Mouse (Mus musculus): Measurements from ENCODE around the gene Hs6st1.
A peak's percentile ranks its signal among the peaks of the same experiment; 100 is the strongest.

Hs6st1 gene

GRCm38 (mm10) chr1:36129126-36129525 is 60.9 kb downstream of the Hs6st1 start:
- no peak for DNase-seq (ENCODE audit: low read depth)

DNA sequence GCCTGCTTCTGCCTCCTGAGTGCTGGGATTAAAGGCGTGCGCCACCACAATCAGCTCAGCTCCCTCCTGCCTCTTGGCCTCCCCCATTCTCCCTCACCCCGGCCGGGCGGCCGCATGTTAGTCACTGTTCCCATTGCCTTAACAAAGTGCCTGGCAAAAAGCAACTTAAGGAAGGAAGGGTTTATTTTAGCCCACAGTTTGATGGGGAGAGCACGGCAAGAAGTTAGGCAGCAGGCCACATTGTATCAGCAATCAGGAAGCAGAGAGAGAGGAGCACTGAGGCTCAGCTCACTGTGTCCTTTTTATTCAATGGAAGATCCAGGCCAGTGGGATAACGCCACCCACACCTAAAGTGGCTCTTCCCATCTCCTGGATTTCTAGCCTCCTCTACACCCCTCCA is 61.7 kb downstream of the Hs6st1 start:
- no peak for DNase-seq (ENCODE audit: low read depth)

DNA sequence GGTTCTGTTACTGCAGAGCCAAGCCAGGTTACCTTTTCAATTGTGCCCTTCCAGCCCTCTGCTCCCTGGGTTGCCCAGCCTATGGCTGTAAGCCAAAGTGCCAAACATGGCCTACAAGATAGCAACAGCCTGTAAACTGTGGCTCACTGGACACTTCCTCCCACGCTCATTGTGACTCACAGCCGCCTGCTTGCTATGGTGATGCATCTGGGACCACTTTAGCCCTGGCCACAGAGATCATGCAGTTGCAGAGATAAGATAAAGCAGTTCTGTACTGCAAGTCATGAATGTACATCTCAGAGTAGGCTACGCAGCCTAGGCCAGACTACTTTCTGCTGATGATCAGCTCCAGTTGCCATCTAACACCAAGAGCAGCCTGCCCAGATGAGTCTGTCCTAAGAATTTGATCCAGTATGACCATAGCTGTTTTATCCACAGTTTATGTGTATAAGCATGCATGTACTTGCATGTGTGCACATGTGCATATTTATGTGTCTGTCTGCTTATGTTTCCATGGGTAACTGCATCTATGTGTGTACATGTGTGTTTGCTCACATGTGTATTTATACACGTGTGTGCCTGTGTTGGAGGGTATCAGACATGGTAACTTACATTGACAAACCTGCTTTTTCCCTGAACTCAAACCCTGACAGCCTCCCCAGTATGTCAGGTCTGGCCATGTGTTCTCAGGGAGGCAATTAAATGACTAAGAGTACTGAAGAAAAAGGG is 62.3 kb downstream of the Hs6st1 start:
- no peak for DNase-seq (ENCODE audit: low read depth)

DNA sequence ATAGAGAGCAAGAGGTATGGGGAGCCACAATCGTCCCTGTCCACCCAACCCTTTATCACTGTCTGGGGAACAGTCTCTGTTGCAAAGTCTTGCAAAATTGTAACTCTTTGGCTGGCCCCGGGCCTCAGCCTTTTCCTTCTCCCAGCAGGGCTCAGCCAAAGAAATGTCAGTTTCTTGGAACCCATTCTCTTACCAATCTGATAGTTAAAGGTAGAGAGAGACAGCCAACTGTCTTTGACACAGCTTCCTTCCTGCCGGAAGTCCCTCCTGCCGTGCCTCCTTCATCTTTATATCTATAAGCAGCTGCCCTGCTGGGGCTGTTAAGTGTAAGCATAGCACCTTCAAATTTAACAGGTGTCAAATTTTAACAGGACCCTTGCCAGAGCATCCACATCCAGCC is 63.0 kb downstream of the Hs6st1 start:
- peak; percentile 60 for DNase-seq (ENCODE audit: low read depth)

- no peak for DNase-seq (ENCODE audit: low read depth)
These were observed 63.6 kb downstream of the Hs6st1 start for GRCm38 (mm10) chr1:36131766-36132165.

DNA sequence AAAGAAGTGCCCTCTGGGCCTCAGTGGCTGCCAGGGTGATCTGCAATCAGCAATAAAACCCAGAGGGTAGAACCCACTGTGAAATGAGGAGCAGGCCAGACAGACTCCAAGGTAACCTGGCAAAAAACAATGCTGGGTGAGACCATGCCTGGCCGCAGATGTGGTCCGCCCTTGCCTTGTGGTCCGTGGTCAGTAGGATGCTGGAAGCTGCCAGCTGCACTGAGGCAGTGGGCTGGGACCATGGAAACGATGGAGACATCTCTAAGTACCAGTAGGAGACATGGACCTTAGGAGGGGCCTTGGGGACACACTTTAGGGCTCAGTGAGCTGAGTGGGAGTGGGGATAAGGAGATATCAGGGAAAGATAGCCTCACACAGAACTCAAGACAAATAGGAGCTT is 64.0 kb downstream of the Hs6st1 start:
- DNase-seq (ENCODE audit: low read depth): no peak

DNA sequence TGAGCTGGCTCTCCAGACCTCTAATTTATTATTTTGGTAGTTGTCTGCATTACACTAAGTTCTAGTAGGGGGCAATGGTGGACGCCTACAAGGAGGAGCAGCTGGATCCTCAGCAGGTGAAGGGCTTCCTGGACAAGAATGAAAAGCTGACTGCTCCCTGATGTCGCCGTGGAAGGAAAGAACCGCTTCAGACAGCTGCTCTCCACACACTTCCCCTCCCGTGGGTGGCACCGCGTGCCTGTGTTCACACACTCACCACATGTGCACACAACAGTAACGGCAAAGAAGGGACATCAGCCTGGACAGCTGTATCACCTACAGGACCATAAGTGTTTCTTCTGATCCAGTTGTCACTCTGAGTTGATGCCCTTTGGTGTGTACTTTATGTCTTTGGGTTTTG is 64.8 kb downstream of the Hs6st1 start:
- DNase-seq (ENCODE audit: low read depth): peak; percentile 27

GRCm38 (mm10) chr1:36133647-36134046 is 65.4 kb downstream of the Hs6st1 start:
- no peak for DNase-seq (ENCODE audit: low read depth)

GRCm38 (mm10) chr1:36134584-36134983 is 66.4 kb downstream of the Hs6st1 start:
- peak; percentile 87 for DNase-seq (ENCODE audit: low read depth)

DNA sequence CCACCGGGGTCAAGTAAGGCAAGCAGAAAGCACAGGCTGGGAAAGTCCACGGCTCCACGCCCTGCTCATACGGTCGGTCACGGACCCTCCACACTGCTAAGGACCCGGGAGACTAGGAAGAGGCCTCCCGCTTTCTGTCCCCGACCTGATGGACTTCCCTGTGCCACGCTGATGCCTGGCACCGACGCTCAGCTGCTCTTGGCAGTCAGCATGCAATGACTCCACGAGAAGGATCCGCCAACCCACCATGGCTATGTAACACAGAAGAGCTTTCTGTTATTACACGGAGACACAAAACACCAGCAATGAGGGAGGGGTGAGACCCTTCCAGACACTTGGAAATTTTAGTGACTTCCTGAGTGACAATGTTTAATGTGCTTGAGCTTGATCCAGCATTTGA is 72.1 kb downstream of the Hs6st1 start:
- no peak for DNase-seq (ENCODE audit: low read depth)

DNA sequence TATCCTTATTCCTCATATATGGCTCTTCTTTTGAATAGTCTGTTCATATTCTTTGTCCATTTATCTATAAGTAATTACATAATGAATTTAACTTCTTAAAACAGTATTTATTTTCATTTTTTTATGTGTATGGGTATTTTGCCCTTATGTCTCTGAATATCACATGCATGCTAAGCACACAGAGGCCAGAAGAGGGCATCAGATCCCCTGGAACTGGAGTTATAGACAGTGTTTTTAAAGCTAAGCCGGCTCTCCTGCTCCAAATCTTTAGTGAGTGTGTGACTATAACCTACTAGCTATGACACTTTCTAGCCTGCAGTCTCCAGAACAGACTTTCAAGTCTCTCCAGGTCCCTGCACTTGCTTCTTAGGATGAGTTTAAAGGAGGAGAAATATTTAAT is 76.8 kb downstream of the Hs6st1 start:
- peak; percentile 61 for DNase-seq (ENCODE audit: low read depth)

DNA sequence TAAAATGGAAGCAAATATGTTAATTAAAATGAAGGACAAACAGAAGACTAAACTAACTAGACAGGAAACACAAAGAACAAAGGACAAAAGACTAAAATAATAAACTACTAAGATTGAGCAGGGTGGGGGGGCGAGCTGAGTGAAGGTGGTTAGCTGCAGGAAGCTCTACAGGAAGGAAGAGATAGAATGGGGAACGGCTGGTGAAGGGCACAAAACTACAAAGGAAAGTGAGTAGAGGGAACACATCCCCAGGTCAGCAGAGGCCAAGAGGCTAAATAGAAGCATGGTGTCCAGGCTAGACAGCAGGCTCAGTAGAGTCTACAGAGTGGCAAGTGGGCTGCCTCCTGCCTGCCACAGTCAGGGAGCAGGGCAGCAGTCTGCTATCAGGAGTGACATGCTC is 80.6 kb downstream of the Hs6st1 start:
- DNase-seq (ENCODE audit: low read depth): peak; percentile 59

GRCm38 (mm10) chr1:36149411-36149810 is 81.2 kb downstream of the Hs6st1 start:
- DNase-seq (ENCODE audit: low read depth): peak; percentile 83

Data from naive thymus-derived CD4-positive, alpha-beta T cell, adult 2 months (primary cell).